Mouse (Mus musculus): ENCODE results near the gene Derl3.

Derl3 gene

GRCm38 (mm10) chr10:75942736-75943477, 49.7 kb downstream of the Derl3 start, which contains the start of gene Vpreb3:
Gene Vpreb3, plus strand, starts transcription at chr10:75943057.
- DNase-seq = no peak

GRCm38 (mm10) chr10:75944066-75944772, 51.0 kb downstream of the Derl3 start:
- DNase-seq = no peak

GRCm38 (mm10) chr10:75945213-75945612, 52.0 kb downstream of the Derl3 start:
- DNase-seq = no peak
